Mouse (Mus musculus): ENCODE measurements around the gene Zbtb20.
"Not testable (repeated sequence)": the region's sequence is repeated elsewhere in the genome, so short reads cannot be mapped to it uniquely, and the experiment has no call there.

- TF ChIP-seq POLR2A (IDR thresholded peaks at IDR 0.05; ENCODE audit: borderline replicate concordance, low read depth, low read length); CTCF (IDR thresholded peaks at IDR 0.05; ENCODE audit: low read depth, low read length): not testable (repeated sequence)
Observed at GRCm38 (mm10) chr16:42955401-42955800, 79.7 kb downstream of the Zbtb20 start.

Data from bone marrow macrophage, adult 2 months (primary cell).